Mouse (Mus musculus): ENCODE measurements at regions not wholly inside any gene's neighbourhood (a gene's known extent, or its start where the extent isn't known, plus 50 kb on each side); places are given as distances from the start of the nearest gene placed in this dataset.

DNA sequence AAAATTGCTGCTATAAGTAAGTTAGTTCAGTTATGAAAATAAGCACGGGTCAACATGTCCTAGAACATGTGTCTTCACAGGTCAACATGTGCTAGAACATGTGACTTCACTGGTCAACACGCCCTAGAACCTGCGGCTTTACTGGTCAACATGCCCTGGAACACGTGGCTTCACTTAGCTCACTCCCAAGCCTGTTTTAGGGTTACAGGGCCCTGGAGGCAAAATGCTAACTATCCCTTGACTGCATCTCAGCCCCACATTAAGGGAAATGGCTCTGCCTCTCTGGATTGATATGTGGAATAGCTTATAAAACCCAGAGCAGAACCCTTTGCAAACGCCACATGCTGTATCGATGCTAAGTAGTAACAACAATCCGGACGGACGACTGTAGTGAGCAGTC, 67.8 kb downstream of the Nkx6-1 start:
- DNase-seq (ENCODE audit: low spot score), result no peak

DNA sequence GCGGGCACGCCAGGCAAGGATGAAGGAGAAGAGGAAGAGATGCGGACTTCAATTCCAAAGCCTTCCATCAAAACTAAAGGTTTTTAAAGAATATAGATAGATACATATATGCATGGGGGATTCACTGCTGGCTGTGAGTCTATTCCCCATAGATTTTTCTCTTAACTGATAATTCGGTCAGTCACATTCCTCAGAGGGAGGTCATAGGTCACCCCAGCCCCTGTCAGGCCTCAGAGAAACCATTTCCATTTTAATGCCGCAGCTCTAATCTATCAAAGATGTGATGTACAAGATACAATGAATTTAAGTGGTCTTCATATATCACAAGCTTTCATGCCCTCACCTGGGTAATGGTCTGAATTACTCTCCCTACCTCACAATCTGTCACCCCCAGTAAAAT, 73.6 kb downstream of the Nkx6-1 start:
- DNase-seq (ENCODE audit: low spot score), result no peak

DNA sequence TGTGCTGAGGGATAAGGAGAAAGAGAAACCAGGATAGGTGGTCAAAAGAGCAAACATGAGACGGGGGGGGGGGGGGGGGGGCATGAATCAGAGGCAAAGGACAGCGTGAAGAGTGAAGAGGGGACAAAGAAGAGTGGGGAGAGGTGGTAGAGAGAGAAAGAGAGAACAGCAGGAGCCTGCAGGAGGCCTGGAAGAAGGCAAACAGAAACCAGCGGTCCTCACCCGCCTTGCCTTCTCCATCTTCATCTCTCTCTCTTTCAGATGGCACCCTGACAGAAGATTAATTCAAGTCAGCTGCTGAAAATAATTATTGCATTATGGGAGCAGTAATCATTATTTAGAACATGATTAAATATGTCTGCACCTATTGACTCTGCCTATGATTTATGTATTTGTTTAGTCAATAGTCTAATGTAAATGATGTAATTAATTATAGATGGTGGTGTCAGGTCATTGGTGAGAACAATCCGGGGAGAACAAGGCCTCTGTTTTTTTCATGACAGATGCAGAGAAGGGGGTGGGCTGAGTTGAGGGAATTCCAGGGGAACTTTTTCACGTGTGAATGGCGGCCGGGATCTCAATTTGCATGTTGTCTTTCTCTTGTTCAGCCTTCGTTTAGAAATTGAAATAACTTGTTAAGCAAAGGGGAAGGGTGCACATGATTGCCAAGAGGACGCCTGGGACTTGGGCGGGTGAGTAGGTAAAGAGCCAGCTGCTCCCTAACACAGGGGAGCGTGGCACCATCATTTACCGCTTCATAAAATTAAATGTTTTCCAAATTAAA, 74.3 kb downstream of the Nkx6-1 start:
- DNase-seq (ENCODE audit: low spot score), result no peak

DNA sequence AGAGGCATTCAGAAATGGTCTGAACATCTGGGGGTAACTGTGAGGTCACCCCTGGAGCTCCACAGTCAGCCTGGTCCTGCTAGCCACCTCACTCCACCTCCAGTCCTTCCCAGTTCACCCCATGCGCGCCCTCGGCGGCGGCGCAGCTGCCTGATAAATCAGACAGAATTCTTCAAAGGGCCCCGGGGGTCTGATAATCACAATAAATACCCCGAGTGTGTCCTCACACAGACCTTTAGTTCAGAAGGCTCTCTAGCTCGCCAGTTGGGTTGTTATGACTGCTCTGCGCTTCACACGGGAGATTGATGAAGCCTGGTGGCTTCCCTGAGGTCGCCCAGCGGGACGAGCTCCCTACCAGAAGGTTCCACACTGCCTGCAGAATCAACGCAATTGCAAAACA, 91.8 kb downstream of the Nkx6-1 start:
- no peak for DNase-seq (ENCODE audit: low spot score)

DNA sequence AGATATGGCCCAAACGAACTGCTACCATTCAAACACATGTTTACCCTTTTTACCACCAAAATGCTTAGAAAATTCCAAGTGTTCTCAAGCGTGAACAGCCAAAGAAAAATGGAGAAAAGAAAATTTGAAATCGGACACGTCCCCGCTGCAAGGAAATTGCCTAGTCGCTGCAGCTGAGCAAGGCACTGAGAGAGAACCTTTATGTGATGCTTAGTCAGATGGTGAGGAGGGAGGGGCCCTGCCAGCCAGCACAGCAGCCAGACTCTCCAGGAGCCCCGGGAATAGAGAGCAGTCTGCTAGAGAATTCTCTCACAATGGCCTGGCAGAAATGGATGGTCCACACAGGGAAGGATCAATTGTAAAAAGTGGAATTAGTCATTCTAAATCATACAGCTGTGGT, 99.0 kb downstream of the Nkx6-1 start:
- DNase-seq (ENCODE audit: low spot score), result no peak

DNA sequence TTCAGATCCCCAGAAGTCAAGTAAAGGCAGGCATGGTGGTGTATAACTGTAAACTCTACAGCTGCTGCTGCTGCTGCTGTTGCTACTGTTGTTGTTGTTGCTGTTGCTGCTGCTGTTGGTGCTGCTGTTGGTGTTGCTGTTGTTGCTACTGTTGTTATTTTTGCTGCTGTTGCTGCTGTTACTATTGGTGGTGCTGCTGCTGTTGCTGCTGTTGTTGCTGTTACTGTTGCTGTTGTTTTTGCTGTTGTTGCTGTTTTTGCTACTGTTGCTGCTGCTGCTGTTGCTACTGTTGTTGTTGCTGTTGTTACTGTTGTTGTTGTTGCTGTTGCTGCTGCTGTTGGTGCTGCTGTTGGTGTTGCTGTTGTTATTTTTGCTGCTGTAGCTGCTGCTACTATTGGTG, 104.4 kb downstream of the Nkx6-1 start:
- no peak for DNase-seq (ENCODE audit: low spot score)

DNA sequence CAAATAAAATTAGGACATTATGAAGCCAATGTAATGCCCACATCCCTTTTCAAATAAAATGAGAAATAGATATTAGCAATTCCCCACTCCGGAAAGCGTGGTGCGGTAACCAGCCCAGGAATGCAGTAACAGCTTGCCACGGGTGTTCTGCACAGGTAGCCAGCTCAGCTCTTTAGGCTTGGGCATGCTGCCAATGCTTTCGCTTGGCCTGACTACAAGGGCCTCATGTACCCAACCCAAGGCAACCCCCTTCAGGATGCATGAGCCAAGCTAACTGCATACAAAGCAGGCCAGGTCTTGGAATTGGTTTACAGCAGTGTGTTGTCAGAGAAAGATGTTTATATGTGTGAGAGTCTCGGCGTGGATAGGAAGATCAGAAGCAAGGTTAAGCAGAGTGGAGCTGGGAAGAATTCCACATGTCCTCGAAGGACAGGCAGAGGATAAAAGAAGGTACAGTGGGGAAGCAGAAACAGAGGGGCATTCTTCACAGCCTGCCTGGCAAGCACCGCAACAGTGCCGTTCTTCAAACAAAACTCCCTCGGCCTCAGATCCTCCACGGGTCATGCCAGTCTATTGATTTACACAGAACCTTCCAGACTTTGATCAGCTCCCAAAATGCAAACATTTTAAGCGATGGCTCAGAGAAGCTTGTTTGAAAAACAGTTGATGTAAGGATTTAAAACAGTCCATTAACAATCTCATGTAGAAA, 106.4 kb downstream of the Nkx6-1 start:
- DNase-seq (ENCODE audit: low spot score), result no peak

DNA sequence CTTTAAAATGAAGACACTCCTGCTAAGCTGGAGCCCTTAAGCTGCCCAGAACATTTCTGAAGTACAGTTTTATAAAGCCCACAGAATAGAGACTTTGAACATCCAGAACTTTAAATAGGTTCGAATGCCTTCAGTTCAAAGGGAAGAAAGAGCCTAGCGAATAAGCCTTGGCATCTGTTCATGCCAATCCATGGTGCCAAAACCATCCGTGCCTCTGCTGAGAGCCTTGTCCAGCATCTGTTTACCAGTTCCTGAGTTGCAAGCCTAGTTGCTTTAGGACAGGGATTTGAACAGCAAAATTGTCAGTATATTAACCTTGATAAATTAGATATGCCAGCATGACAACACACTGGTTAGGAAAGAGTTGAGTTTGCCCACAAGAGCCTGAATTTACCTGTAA, 107.6 kb downstream of the Nkx6-1 start:
- DNase-seq (ENCODE audit: low spot score), result no peak

DNA sequence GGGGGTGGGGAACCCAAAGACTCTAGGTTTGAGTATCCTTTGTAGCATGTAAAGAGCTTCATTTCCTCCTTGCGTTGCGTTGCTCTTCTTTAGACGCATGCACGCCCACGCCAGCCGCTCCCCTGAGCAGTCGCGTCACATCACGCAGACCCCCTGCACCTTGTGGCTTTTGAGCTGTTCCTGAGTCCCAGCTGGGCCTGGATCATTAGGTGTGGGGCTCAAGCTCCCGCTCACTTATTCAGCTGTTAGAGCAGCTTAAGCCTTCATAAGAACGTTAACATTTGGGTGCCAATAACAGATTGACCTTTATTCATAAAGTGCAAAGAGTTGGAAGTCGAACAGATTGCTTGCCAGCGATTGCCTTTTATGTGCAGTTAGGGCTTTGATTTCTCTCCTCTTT, 121.5 kb downstream of the Nkx6-1 start:
- DNase-seq (ENCODE audit: low spot score), result no peak

DNA sequence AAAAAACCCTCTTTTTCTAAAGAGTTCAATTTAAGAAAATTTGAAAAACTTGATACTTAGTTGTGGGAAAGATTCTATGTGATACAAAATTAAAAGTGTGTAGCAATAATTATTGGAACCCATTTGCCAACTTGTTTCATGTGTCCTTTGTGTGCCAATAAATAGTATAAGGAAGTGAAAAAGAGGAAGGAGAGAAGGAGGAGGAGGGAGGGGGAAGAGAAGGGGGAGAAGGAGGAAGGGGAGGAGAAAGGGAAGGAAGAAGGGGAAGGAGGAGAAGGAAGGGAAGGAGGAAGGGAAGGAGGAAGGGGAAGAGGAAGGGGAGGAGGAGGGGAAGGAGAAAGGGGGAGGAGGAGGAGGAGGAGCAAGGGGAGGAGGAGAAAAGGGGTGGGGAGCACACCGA, 125.0 kb downstream of the Nkx6-1 start:
- no peak for DNase-seq (ENCODE audit: low spot score)

DNA sequence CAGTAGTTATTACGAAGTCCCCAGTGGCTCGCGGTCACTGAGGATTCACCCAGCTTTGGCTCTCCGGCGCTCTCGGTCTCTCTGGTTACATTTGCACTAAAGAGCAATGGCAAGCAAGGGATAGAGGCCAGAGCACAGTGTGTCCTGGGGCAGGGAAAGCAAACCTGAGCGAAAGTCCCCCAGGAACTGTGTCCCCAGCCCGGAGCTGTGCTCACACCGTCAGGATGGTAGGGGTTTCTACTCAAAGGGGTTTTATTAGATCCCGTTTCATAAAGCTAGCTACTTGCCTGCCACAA, 125.6 kb downstream of the Nkx6-1 start:
- no peak for DNase-seq (ENCODE audit: low spot score)

DNA sequence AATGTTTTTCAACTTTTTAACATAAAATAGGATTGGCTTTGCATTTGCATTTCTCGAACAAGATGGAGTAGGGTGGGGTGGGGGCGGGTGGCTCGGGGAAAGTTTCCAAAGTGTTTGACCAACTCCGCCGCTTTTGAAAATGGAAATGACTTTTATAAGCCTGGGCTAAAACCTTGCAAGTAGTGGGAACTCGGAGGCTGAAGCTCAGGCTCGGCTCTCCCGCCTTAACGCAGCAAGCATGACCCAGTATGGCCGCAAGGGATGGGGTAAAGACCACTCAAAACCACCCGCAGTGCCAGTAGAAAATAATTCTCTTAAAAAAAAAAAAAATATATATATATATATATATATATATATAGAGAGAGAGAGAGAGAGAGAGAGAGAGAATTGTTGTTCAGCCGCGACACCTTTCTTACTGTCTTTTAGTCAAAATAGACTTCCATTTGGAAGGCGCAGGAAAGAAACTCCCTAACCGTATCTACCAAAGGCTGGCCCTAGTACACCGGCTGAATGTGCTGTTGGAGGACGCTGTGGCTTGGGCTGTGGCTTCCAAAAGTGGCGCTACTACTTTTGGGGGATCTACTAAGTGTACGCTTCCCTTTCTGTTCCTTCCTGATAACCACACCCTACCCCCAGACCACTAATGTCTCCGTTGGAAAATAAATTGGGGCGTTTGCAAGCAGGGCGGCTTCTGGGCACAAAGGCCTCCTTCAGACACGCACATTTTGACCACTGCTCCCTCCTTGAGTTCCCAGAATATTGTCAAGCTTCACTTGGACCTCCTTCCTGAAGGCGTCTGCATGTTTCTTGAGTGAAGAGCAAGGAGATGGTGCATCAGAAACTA, 126.2 kb downstream of the Nkx6-1 start:
- no peak for DNase-seq (ENCODE audit: low spot score)

DNA sequence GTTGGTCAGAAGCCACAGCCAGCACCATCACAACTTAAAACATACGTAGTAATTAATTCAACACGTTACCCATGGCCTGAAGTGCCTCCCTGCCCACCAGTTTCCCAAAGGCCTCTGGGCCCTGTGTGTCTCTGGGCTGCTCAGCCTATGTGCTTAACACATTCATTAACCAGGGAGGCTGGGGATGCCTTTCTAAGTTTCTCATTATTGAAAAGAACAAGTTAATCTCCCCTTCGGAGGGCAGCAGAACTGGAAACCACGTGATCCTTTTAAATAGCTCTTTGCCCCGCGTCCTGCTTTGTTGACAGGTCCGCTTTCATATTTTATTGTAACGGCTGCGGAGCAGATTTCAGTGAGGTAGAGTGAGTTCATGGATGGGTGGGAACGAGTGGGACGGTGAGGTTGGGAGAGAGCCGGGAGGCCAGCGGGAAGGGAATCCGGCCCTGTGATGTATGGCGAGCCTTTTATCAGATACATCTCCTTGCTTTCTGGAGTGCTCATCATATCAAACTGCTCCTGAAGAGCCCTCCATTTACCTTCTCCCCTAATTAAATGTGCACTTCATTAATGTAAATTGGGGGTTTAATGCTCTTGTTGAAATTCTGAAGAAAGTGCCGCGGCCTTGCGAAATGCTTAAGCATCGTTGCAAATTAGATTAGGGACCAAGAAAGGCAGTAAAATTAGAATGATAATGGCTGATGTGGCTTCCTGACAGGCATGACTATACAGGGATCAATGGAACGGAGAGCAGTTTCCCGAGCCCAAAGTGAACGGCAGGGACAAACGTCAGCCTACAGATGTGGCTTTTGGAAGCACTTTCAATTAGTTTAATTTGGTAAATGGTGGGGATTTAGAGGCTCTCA, 127.0 kb downstream of the Nkx6-1 start:
- DNase-seq (ENCODE audit: low spot score), result no peak

DNA sequence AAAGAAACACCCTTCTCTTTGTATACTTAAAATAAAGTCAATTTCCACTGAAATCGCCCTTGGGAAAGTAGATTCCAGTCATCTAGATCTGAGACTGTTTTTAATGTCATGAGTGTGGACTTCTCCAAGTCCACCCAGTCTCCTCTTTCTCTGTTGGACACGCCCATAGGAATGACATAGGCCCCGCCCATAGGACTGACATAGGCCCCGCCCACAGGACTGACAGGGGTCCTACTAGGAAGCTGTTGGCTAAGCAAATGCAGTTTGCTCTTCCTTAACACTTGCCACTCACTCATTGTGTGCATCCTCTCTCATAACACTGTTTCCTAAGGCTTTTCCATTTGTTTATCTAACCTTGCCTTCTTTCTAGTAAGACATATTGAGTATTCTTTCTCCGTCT, 129.3 kb downstream of the Nkx6-1 start:
- no peak for DNase-seq (ENCODE audit: low spot score)

DNA sequence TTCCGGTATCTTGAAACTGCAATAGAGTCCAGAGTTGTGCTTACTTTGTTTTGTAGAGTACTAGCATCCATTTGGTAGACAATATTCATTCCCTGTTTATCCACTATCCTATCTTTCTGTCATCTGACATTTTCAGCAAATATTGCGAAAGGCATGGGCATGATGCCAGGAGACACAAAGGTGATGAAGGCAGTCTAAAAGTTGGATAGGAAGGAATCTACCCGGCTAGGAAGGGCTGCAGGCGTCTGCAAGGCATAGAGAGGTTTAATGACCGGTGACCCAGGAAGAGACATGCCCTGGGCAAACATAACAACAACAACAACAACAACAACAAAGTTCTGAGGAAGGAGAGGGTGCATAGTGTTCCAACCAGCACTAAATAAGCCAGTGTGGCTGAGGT, 139.4 kb downstream of the Nkx6-1 start:
- DNase-seq (ENCODE audit: low spot score), result no peak

DNA sequence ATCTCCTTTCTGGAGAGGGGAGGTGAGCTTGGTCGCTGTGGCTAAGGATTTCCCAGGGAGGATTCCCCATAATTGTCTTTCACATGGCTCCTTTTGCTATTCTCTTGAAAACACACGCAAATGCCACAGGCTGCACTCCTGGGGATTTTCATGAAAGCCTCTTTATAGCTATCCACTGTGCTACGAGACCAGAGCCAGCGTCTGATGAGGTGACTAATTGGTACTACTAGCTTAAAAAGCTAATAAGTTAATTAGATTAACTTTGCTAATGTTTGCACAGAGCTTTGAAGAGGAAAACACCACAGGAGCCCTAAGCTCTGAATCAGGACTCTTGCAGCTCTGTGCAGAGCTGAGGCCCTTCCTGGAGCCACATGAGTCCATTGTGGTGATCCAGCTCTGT, 140.1 kb downstream of the Nkx6-1 start:
- no peak for DNase-seq (ENCODE audit: low spot score)

DNA sequence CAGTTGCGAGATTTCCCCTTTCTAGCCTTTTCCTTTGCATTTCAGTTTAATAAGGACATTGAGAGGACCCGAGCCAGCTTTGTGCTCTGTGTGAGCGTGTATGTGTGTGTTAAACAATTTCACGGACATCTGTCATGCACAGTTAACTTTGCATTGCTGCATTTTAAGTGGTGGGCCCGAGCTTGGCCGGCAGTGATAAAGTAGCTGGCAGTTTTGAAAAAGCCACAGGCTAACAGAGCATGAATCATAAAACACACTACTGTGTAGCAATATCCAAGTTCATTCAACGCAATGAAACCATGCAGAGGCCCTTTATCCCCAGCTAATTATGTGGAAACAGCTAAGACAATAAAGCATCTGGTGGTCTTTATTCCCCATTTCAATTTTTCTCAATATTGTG, 140.9 kb downstream of the Nkx6-1 start:
- DNase-seq (ENCODE audit: low spot score), result no peak

DNA sequence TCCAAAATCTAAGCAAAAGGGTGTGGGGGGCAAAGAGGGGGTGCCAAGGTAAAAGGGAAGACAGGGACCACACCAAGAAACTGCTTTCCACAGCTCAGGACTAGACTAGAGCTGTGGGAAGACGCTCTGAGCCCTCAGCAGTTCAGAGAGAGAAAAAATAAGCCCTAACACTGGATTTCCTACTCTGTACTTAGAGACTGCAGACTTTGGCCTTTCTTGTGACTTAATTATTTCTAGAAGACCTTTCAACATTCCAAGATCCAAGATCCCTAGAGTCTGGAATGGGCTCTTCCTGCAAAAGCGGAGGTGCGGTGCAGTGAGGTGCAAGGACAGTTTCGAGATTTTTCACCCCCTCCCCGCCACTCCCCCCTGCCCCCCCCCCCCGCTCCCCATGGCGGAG, 141.3 kb downstream of the Nkx6-1 start:
- no peak for DNase-seq (ENCODE audit: low spot score)

DNA sequence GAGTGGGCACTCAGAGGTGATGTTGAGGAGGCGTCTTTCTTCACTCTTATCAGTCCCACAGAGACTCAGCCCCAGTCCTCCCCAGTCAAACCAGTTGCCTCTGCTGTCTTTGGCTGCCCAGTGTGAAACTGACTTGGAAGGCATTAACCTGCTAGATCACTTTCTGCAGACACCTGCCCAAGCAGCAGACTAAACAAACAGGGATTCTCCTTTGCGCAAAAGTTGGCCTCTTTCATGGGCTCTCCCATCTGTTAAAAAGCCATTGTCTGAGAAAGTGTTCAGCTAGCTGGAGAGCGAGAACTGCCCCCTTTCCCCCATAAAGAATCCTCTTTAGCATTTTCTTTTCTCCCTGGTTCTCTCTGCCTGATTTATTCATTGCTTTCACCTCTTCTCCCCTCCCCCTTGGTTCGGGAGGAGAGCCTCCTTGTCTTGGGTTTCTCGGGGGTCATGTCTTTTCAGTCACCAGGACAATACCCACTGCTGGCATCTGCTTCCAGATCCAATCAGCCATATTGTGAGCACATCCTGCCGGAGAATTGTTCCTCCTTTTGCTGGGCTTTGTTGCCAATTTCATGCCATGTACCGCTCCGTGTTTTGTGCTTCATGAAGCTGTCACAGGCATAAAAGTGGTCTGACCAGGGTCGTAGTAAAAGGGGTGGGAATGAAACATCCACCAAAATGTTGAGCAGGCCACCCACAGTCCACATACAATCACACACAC, 143.7 kb downstream of the Nkx6-1 start:
- no peak for DNase-seq (ENCODE audit: low spot score)

DNA sequence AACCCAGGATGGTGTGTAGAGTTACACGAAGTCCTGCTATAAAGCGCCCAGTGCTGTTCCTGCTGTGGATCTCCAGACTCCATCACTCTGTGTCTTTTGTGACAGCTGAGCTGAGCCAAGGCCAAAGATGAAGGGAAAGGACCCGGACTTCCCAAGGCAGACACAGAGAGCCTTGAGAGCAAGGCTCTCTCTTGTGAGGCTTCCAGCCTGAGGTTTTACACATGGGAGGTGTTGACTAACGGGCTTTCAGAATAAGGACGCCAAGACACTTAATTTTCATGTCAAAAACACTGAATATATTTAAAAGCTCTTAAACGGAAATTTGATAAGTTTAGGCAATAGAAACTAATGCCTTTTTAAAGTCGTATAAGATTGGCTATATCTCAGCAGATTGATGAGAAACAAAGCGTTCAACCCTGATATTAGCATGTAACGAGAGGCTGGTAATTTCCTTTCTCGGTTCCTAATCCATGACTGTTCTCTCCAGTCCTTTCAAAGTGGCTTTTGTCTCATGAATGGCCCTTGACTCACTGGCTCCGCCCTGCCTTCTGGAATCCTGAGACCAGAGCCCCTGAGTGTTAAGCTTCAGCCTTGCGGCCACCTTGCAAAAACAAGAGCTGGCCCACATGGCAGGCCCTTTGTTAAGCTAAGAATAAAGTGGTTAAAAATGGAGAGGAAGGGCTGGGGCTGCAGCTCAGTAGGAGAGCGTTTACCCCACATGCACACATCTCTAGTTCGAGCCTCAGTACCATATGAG, 145.8 kb downstream of the Nkx6-1 start:
- no peak for DNase-seq (ENCODE audit: low spot score)

All from gastrocnemius, adult 18-20 months (tissue).